Mouse (Mus musculus): Measurements from ENCODE around the gene Pmm1. TPM values are rescaled to one million over a fixed set of nuclear protein-coding genes. Genes with fewer than 3 reads are reported as not detected.
"Not testable (repeated sequence)": the region's sequence is repeated elsewhere in the genome, so short reads cannot be mapped to it uniquely, and the experiment has no call there.

Pmm1 gene
- total RNA-seq (2017): 12.5 and 13.4 TPM in 2 replicates

GRCm38 (mm10) chr15:81960171-81961077, at the start of gene Pmm1:
Gene Pmm1 (minus strand): TSS chr15:81960930.
- ATAC-seq (replicated peaks in 1 of 2; ENCODE audit: insufficient read depth in 1 of 2, low FRiP score in 2 of 2, low TSS enrichment in 1 of 2, low read depth in 1 of 2, poor library complexity in 2 of 2, severe bottlenecking in 2 of 2): peak; percentile 93 to 95

DNA sequence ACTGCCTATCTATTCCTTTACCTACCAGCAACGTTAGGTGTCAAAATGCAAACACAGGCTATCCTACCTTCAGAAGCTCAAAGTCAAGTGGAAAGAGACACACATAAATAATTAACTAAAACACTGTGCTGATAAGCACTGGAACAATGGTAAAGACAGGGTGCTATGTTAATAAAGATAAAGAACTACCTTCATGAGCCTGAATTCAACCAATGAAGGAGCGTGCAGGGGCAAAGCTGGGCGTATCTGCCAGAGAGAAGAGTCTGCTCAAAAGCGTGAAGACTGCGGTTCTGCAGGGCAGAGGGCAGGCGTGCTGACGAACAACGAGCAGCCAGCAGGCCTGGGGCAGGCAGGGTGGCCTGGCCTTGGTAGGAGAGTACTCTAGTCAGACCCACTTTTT, 43.5 kb upstream of the Pmm1 start:
- no peak for ATAC-seq (replicated peaks in 1 of 2; ENCODE audit: insufficient read depth in 1 of 2, low FRiP score in 2 of 2, low TSS enrichment in 1 of 2, low read depth in 1 of 2, poor library complexity in 2 of 2, severe bottlenecking in 2 of 2)

DNA sequence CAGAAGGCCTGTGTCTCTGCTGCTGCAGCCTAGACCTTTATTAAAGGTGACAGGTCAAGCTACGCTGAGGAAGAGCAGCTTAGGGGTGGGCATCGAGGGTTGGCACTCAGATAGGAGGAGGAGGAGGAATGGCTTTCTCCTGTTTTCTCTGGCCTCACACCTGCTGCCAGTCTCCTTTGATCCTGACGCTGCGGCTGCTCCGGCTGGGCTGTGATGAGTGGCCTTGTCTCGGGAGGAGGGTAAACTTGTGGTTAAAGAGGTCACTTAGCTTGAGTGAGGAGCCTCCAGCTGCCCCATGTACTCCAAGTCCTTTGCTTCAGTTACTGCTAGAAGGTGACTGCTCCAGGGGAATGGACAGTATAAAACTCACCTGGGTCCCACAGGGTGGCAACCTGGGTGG, 33.3 kb upstream of the Pmm1 start:
- ATAC-seq (replicated peaks in 1 of 2; ENCODE audit: insufficient read depth in 1 of 2, low FRiP score in 2 of 2, low TSS enrichment in 1 of 2, low read depth in 1 of 2, poor library complexity in 2 of 2, severe bottlenecking in 2 of 2): no peak

DNA sequence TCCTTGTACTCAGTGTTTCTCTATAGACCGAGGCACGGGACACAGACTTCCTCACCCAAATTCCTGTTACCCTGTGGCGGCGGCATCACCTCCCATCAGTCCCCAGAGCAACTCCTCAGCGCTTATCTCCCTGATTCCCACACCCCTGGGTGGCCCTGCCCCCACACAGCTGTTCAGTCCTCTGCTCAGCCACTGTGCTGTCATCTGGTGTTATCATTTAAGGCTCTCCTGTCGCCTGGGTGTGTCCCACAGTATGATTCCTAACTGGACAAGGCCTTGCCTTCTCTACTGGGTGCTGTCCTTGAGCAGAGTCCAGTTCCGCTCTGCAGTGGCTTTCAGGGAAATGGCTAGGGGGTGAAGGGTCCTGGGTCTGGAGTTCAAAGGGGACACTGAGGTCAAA, 29.8 kb upstream of the Pmm1 start:
- ATAC-seq (replicated peaks in 1 of 2; ENCODE audit: insufficient read depth in 1 of 2, low FRiP score in 2 of 2, low TSS enrichment in 1 of 2, low read depth in 1 of 2, poor library complexity in 2 of 2, severe bottlenecking in 2 of 2): no peak

DNA sequence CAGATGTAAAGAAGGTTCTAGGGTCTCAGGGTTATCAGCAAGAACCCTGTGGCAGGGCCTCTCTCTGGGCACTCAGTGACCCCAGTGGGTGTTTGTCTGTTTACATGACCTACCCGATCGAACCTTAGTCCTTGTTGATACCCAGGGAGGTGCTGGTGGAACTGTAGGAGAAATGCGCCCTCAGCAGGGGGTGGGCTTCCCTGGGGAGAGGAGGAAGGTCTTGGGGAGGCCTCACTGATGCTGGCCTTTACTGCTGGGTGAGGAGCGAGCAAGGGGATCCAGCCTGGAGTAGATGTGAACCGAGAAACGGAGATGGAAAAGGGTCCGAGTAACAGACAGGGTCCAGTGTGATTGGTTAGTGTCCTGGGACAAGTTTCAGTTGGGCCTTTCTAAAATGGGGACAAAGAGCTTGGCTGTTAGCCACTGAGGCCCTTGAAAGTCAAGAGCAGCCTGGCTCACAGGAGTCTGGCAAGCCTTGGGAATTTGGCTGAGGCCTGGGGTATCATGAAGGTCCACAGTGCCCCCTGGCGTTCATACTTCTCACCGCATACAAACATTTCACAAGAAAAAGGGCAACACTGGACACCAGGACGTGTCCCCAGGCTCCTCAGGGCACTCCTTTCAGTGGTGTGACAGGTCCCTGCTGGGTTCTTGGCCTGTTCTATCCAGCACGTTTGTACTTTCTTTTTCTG, 28.8 kb upstream of the Pmm1 start:
- ATAC-seq (replicated peaks in 1 of 2; ENCODE audit: insufficient read depth in 1 of 2, low FRiP score in 2 of 2, low TSS enrichment in 1 of 2, low read depth in 1 of 2, poor library complexity in 2 of 2, severe bottlenecking in 2 of 2): peak; percentile 69 to 89

DNA sequence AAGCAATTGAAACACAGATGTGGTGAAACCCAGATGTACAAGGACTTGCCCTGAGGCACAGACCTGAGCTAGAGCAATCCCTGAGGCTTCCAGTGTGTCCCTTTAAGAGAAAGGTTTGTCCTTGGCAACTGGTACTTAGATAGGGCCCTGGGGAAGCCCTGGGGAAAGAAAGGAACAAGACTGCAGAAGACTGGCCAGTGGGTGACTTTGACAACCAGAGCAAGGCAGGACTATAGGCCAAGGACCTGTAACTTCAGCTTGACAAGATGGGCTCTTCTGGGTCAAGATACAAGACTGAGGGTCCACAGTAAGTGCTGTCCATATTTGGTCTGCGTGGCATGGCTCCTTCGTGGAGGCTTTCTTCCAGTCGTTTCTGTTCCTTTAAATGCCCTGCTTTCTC, 26.9 kb upstream of the Pmm1 start, which contains the start of gene Xrcc6:
TSS of gene Xrcc6 (plus strand) at position 190 of the 400 bp plus-strand sequence.
- no peak for ATAC-seq (replicated peaks in 1 of 2; ENCODE audit: insufficient read depth in 1 of 2, low FRiP score in 2 of 2, low TSS enrichment in 1 of 2, low read depth in 1 of 2, poor library complexity in 2 of 2, severe bottlenecking in 2 of 2)

DNA sequence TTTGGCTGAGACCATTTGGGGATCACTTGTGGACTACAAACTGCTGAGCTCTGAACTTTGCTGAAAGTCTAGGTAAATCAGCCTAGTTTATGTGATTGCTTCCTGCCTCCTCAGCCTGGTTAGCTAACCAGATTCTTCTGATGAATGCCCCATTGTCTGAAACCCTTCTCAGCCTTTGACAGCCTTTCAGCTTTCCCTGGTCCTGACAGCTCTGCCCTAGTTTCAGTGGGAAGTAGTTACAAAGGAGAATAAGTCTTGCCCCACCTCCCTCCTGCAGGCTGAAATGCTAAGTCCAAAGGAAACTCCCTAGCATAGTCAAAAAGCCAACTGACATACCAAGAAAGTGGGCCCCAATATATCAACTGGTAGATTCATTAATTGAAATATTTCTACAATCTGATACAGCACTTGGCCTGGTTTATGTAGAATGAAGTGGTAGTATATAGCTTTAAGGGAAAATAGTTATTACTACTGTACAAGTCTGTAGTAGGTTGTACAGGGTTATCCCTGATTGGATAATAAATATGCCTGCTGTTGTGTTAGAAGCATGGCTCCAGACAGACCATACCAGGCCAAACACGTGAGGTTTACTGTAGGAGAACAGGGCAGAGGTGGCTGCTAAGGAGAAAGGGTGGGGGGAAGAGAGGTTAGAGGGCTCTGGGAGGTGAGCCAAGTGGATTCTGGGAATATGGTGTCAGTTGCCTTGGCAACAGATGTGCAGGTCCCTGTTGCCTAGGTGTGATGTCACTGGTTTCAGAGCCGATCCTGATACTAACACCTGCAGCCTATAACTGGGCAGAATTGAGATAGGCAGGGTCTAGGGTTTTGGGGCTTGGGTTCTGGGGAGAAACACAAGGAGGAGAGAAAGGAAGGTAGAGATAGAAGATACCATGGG, 24.8 kb upstream of the Pmm1 start:
- ATAC-seq (replicated peaks in 1 of 2; ENCODE audit: insufficient read depth in 1 of 2, low FRiP score in 2 of 2, low TSS enrichment in 1 of 2, low read depth in 1 of 2, poor library complexity in 2 of 2, severe bottlenecking in 2 of 2): no peak

- ATAC-seq (replicated peaks in 1 of 2; ENCODE audit: insufficient read depth in 1 of 2, low FRiP score in 2 of 2, low TSS enrichment in 1 of 2, low read depth in 1 of 2, poor library complexity in 2 of 2, severe bottlenecking in 2 of 2): no peak
Measured at GRCm38 (mm10) chr15:81982173-81982572, 21.4 kb upstream of the Pmm1 start.

DNA sequence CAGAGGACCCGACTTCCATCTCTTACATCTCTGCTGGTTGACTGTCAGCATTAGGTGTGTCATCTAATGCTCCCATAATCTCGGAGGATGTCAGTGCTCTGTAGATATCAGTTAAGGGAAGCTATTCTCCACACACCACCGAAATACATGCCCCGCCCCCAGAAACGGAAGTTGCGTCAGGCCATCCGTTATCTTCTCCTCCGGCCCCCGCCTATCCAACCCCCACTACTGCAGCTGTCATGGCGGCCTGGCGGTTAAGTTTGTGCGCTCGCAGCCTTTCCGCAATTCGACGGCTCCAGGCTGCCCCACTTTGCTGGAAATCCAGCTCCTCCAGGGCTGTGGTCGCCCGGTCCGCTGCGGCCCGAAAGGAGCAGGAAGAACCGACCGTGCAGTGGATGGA, 19.6 kb upstream of the Pmm1 start, which contains the start of gene 1700029P11Rik:
TSS of gene 1700029P11Rik (plus strand) at position 220 of the 400 bp plus-strand sequence.
- no peak for ATAC-seq (replicated peaks in 1 of 2; ENCODE audit: insufficient read depth in 1 of 2, low FRiP score in 2 of 2, low TSS enrichment in 1 of 2, low read depth in 1 of 2, poor library complexity in 2 of 2, severe bottlenecking in 2 of 2)

GRCm38 (mm10) chr15:81975156-81975555, 14.4 kb upstream of the Pmm1 start:
- not testable (repeated sequence) for ATAC-seq (replicated peaks in 1 of 2; ENCODE audit: insufficient read depth in 1 of 2, low FRiP score in 2 of 2, low TSS enrichment in 1 of 2, low read depth in 1 of 2, poor library complexity in 2 of 2, severe bottlenecking in 2 of 2)

GRCm38 (mm10) chr15:81970498-81970897, 9.8 kb upstream of the Pmm1 start:
- ATAC-seq (replicated peaks in 1 of 2; ENCODE audit: insufficient read depth in 1 of 2, low FRiP score in 2 of 2, low TSS enrichment in 1 of 2, low read depth in 1 of 2, poor library complexity in 2 of 2, severe bottlenecking in 2 of 2): not testable (repeated sequence)

- ATAC-seq (replicated peaks in 1 of 2; ENCODE audit: insufficient read depth in 1 of 2, low FRiP score in 2 of 2, low TSS enrichment in 1 of 2, low read depth in 1 of 2, poor library complexity in 2 of 2, severe bottlenecking in 2 of 2): not testable (repeated sequence)
Measured at GRCm38 (mm10) chr15:81969635-81970034, 8.9 kb upstream of the Pmm1 start.

DNA sequence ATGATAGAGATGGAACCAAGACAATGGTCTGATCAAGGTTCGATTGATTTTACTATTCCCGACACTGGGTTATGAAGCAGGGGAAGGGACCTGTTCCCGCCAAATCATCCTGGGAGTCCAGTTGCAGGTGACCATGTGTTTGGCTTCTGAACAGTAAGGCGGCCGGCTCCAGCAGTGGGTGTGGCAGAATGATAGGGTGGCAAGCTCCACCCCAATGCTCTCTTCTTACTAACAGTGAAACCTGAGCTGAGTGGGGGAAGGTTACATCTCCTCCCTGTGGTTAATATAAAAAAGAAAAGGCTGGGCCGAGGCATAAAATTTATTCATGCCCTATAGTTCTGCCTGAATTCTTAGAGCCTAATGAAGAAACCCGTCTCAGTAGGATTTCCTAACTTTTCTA, 8.4 kb upstream of the Pmm1 start:
- no peak for ATAC-seq (replicated peaks in 1 of 2; ENCODE audit: insufficient read depth in 1 of 2, low FRiP score in 2 of 2, low TSS enrichment in 1 of 2, low read depth in 1 of 2, poor library complexity in 2 of 2, severe bottlenecking in 2 of 2)

- ATAC-seq (replicated peaks in 1 of 2; ENCODE audit: insufficient read depth in 1 of 2, low FRiP score in 2 of 2, low TSS enrichment in 1 of 2, low read depth in 1 of 2, poor library complexity in 2 of 2, severe bottlenecking in 2 of 2): no peak
Measured at GRCm38 (mm10) chr15:81968447-81968846, 7.7 kb upstream of the Pmm1 start.

DNA sequence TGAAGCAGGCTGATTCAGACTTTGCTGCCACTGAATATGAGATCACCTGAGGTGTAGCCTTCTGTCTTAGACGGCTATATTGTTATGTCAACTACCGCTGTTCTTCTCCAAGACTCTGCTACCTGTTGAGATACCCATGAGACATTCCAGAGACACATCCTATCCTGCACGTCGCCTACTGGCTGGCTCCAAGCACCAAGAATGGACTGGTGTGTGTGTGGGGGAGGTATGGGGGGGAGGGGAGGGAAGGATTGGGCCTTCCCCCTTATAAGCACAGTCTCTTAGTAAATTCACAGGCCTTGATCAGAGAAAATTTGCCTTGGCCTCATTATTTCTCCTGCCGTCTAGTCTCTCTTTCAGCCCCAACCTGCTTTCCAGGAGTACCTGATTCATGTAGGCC, 7.1 kb upstream of the Pmm1 start:
- no peak for ATAC-seq (replicated peaks in 1 of 2; ENCODE audit: insufficient read depth in 1 of 2, low FRiP score in 2 of 2, low TSS enrichment in 1 of 2, low read depth in 1 of 2, poor library complexity in 2 of 2, severe bottlenecking in 2 of 2)

GRCm38 (mm10) chr15:81966062-81966829, 5.5 kb upstream of the Pmm1 start:
- ATAC-seq (replicated peaks in 1 of 2; ENCODE audit: insufficient read depth in 1 of 2, low FRiP score in 2 of 2, low TSS enrichment in 1 of 2, low read depth in 1 of 2, poor library complexity in 2 of 2, severe bottlenecking in 2 of 2): no peak

Measured in hematopoietic stem cell, adult 5-6 weeks (primary cell).